In the genomic region with DNA sequence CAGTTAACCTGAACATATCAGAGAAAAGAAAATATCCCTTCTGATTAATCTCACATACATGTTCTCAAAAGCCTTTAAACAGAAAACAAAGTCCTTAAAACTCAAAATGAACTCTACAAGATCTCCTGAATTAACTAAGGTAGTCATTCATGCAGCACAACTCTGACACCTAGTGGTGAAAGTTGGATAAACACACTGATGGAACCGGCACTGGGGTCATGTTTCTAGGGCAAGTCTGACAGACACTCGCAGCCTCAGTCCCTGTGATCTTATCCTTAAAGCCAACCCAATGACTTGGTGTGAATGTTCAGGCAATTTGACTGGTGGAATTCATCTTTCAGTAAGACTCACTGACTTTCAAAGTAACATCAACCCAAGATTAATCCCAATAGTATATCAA, we compare ENCODE assay signal across 7 mouse cellular contexts. TPM values are rescaled to one million over a fixed set of nuclear protein-coding genes. Genes with fewer than 3 reads are reported as not detected.
DNase-seq lines count a peak whose midpoint lies in the region; TF ChIP-seq lines count a peak whose summit lies in the region.

No protein-coding gene starts in this region.

- no peak overlapping the region for H3K4me3 ChIP-seq in ES-Bruce4 (ENCODE audit: low read depth, low read length)
- no peak overlapping the region for H3K4me3 ChIP-seq in cortical plate, adult 2 months (ENCODE audit: insufficient read depth, low read length)
- no peak overlapping the region for H3K4me3 ChIP-seq in heart, adult 2 months

- no peak overlapping the region for H3K27ac ChIP-seq in ES-Bruce4 (ENCODE audit: insufficient read depth, low read length)
- H3K27ac ChIP-seq in cortical plate, adult 2 months (ENCODE audit: insufficient read depth, low read length), result no peak overlapping the region
- no peak overlapping the region for H3K27ac ChIP-seq in heart, adult 2 months

- H3K4me1 ChIP-seq in ES-Bruce4 (ENCODE audit: control insufficient read depth, insufficient read depth, low read length), result no peaks in the 10 kb centered on the region
- peaks cover 3% of the 10 kb centered on the region for H3K4me1 ChIP-seq in cortical plate, adult 2 months (ENCODE audit: control insufficient read depth, insufficient read depth, low read length)
- peaks cover 3% of the 10 kb centered on the region for H3K4me1 ChIP-seq in heart, adult 2 months (ENCODE audit: control insufficient read depth, insufficient read depth, low read length)

- H3K9me3 ChIP-seq in ES-Bruce4 (replicated peaks; ENCODE audit: control insufficient read depth, insufficient read depth, low read length, poor library complexity, severe bottlenecking), result peaks cover 11% of the 10 kb centered on the region

- peak; percentile 50 for DNase-seq in WW6 (ENCODE audit: low read depth, low spot score)
- peak; percentile 33 to 43 for DNase-seq in heart, adult 2 months
- DNase-seq in kidney, postnatal 10 days, result peak; percentile 75
- DNase-seq in lung, adult 18-20 months, result peak; percentile 41 to 62
- peak; percentile 56 for DNase-seq in retina, postnatal 7 days (ENCODE audit: low read depth, low spot score)

- H3K27me3 ChIP-seq in ES-Bruce4 (ENCODE audit: control insufficient read depth, insufficient read depth, low read length, poor library complexity, severe bottlenecking), result no peaks in the 10 kb centered on the region
- H3K27me3 ChIP-seq in heart, adult 2 months (ENCODE audit: control insufficient read depth, insufficient read depth, low read length), result no peaks in the 10 kb centered on the region

- peak; percentile 37 for TF ChIP-seq CTCF in ES-Bruce4 (IDR thresholded peaks at IDR 0.05; ENCODE audit: low read depth, low read length)
- peak; percentile 64 for TF ChIP-seq CTCF in cortical plate, adult 2 months (IDR thresholded peaks at IDR 0.05; ENCODE audit: extremely low read depth, insufficient read depth, low read length)
- peak; percentile 91 for TF ChIP-seq CTCF in heart, adult 2 months (IDR thresholded peaks at IDR 0.05)

- no peaks in the 10 kb centered on the region for H3K36me3 ChIP-seq in ES-Bruce4 (ENCODE audit: control insufficient read depth, insufficient read depth, low read length, poor library complexity, severe bottlenecking)
- no peaks in the 10 kb centered on the region for H3K36me3 ChIP-seq in heart, adult 2 months (ENCODE audit: control insufficient read depth, insufficient read depth, low read length)

- TF ChIP-seq EP300 in ES-Bruce4 (IDR thresholded peaks at IDR 0.05; ENCODE audit: insufficient read depth, low read depth, low read length), result no peak
- TF ChIP-seq EP300 in heart, adult 2 months (IDR thresholded peaks at IDR 0.05; ENCODE audit: insufficient read depth, low read depth, low read length), result 0 out of 2 replicates have a peak, but pooled peaks have one; percentile 17

- H3K79me2 ChIP-seq in heart, adult 2 months (replicated peaks; ENCODE audit: control insufficient read depth, insufficient read depth, low read length), result no peaks in the 10 kb centered on the region

- no peak for TF ChIP-seq POLR2A in ES-Bruce4 (IDR thresholded peaks at IDR 0.05; ENCODE audit: insufficient read depth, low read length)
- TF ChIP-seq POLR2A in cortical plate, adult 2 months (IDR thresholded peaks at IDR 0.05; ENCODE audit: extremely low read depth, insufficient read depth, low read length), result no peak
- no peak for TF ChIP-seq POLR2A in heart, adult 2 months (IDR thresholded peaks at IDR 0.05; ENCODE audit: insufficient read depth, low read depth, low read length)

- intact Hi-C loops in heart, adult 2 months (cut with DNase I), result loop anchor here (10.0 kb wide), 1 partner anchor 1251 kb away; no protein-coding TSS in a partner anchor

- WGBS in heart, adult 2 months, result 1% methylated on average over 2 of the region's 2 CpGs

- no peak overlapping the region for H3K9ac ChIP-seq in ES-Bruce4 (ENCODE audit: low read depth, poor library complexity, severe bottlenecking)
- no peak overlapping the region for H3K9ac ChIP-seq in heart, adult 2 months (ENCODE audit: low read depth, low read length)

RNA-seq across cellular contexts. Expression of a gene that starts 13.4 kb away (rescaled TPM):
- polyA plus RNA-seq in ES-Bruce4 (2011; ENCODE audit: insufficient read depth, insufficient read length, low read depth, missing spikeins), result not detected in 2 replicates
- 4.4 and 6.4 TPM in 2 replicates for polyA plus RNA-seq in cortical plate, adult 2 months (2012; rRNA removed)
- total RNA-seq in heart, adult 2 months (2021), result 100 to 1,000 TPM in 1 of 2 experiments, 10 to 100 TPM in 1; 91.1 to 126 TPM
- polyA plus RNA-seq in heart, adult 2 months (2012; rRNA removed), result 18.8 and 31.3 TPM in 2 replicates

RNA-seq across cellular contexts. Expression of a gene that starts 40.7 kb away (rescaled TPM):
- 117 and 128 TPM in 2 replicates for polyA plus RNA-seq in ES-Bruce4 (2011; ENCODE audit: insufficient read depth, insufficient read length, low read depth, missing spikeins)
- 31.1 and 35.0 TPM in 2 replicates for polyA plus RNA-seq in cortical plate, adult 2 months (2012; rRNA removed)
- total RNA-seq in heart, adult 2 months (2021), result 10 to 100 TPM; 62.5 to 72.7 TPM
- polyA plus RNA-seq in heart, adult 2 months (2012; rRNA removed), result 9.6 and 18.0 TPM in 2 replicates

Comparison
In these comparisons a context has a peak if more than half of its experiments do, and no peak if none do; other contexts are left out.
1. CTCF ChIP-seq: peak in every context shown above with its lines; median percentile 91 in heart, adult 2 months; 64 in cortical plate, adult 2 months; 37 in ES-Bruce4.